Mouse (Mus musculus) liver, embryonic 13.5 days (tissue): ENCODE data around the gene Cd274. TPM values are rescaled to one million over a fixed set of nuclear protein-coding genes. Genes with fewer than 3 reads are reported as not detected.

Experiments
- polyA plus RNA-seq: library from polyadenylated mRNA; unstranded; fragments of >200 nt; fragmentation: Nextera tagmentation; extraction: Ambion mirVana; gene quantifications from 2 replicates; pipeline ENCODE4 v1.2.1, GENCODE M21; 2015

Gene Cd274
- polyA plus RNA-seq, 1 experiment from 2014 or later, result 0.16 TPM

Other genes starting within 250 kb of the Cd274 start
- 10.9 and 11.8 TPM in 2 replicates for gene Jak2, start 115.6 kb upstream of the Cd274 start, polyA plus RNA-seq
- 0.65 and 1.1 TPM in 2 replicates for gene Insl6, start 42.1 kb upstream of the Cd274 start, polyA plus RNA-seq
- gene Rln1, start 32.8 kb upstream of the Cd274 start, polyA plus RNA-seq, result 0.15 TPM in 1 of 2 replicates, not detected in the other
- gene Plgrkt, start 65 bp upstream of the Cd274 start, polyA plus RNA-seq, result 32.8 and 38.5 TPM in 2 replicates
- gene Pdcd1lg2, start 43.5 kb downstream of the Cd274 start, polyA plus RNA-seq, result 0.06 TPM in 1 of 2 replicates, not detected in the other
- 3.4 and 3.6 TPM in 2 replicates for gene Ric1, start 154.8 kb downstream of the Cd274 start, polyA plus RNA-seq